Mouse (Mus musculus) cerebellum, adult 11 months (tissue): ENCODE measurements around the gene Cd68.
"Not testable (repeated sequence)": the region's sequence is repeated elsewhere in the genome, so short reads cannot be mapped to it uniquely, and the experiment has no call there.

Source experiments
- DNase-seq: peaks from one replicate; pipeline ENCODE4 v3.0.0; 2022

Gene Cd68

GRCm38 (mm10) chr11:69665961-69666664, at the start of gene Cd68:
Gene Cd68, minus strand, starts transcription at chr11:69666153.
- DNase-seq: no peak

GRCm38 (mm10) chr11:69715482-69715881, 49.5 kb upstream of the Cd68 start:
- no peak for DNase-seq

GRCm38 (mm10) chr11:69714636-69715329, 48.8 kb upstream of the Cd68 start:
- DNase-seq: no peak

- DNase-seq: no peak
Observed at GRCm38 (mm10) chr11:69712954-69713672, 47.2 kb upstream of the Cd68 start.

- DNase-seq: no peak
Observed at GRCm38 (mm10) chr11:69711082-69711481, 45.1 kb upstream of the Cd68 start.

GRCm38 (mm10) chr11:69710470-69710869, 44.5 kb upstream of the Cd68 start:
- no peak for DNase-seq

- no peak for DNase-seq
Observed at GRCm38 (mm10) chr11:69709554-69710446, 43.8 kb upstream of the Cd68 start.

- no peak for DNase-seq
Observed at GRCm38 (mm10) chr11:69708614-69709265, 42.8 kb upstream of the Cd68 start.

- DNase-seq: no peak
Observed at GRCm38 (mm10) chr11:69707873-69708381, 42.0 kb upstream of the Cd68 start.

GRCm38 (mm10) chr11:69707480-69707847, 41.5 kb upstream of the Cd68 start:
- no peak for DNase-seq

GRCm38 (mm10) chr11:69706775-69707479, 41.0 kb upstream of the Cd68 start:
- DNase-seq: peak; percentile 97

GRCm38 (mm10) chr11:69704613-69705010, 38.7 kb upstream of the Cd68 start:
- no peak for DNase-seq

- DNase-seq: no peak
Observed at GRCm38 (mm10) chr11:69703814-69704612, 38.1 kb upstream of the Cd68 start.

- not testable (repeated sequence) for DNase-seq
Observed at GRCm38 (mm10) chr11:69703381-69703780, 37.4 kb upstream of the Cd68 start.

GRCm38 (mm10) chr11:69702886-69703285, 36.9 kb upstream of the Cd68 start:
- DNase-seq: not testable (repeated sequence)

- DNase-seq: no peak
Observed at GRCm38 (mm10) chr11:69699595-69699994, 33.6 kb upstream of the Cd68 start.

GRCm38 (mm10) chr11:69698574-69698973, 32.6 kb upstream of the Cd68 start:
- no peak for DNase-seq

GRCm38 (mm10) chr11:69697396-69697795, 31.4 kb upstream of the Cd68 start:
- DNase-seq: no peak

GRCm38 (mm10) chr11:69695361-69696181, 29.6 kb upstream of the Cd68 start, which contains the start of the genes Tnfsf12 and Tnfsfm13:
Gene Tnfsf12, minus strand, starts transcription at chr11:69695849.
Gene Tnfsfm13, minus strand, starts transcription at chr11:69696098.
- peak; percentile 65 for DNase-seq

GRCm38 (mm10) chr11:69695046-69695360, 29.1 kb upstream of the Cd68 start:
- no peak for DNase-seq
